Mouse (Mus musculus): Measurements from ENCODE around the gene Sart1.

The Sart1 gene

DNA sequence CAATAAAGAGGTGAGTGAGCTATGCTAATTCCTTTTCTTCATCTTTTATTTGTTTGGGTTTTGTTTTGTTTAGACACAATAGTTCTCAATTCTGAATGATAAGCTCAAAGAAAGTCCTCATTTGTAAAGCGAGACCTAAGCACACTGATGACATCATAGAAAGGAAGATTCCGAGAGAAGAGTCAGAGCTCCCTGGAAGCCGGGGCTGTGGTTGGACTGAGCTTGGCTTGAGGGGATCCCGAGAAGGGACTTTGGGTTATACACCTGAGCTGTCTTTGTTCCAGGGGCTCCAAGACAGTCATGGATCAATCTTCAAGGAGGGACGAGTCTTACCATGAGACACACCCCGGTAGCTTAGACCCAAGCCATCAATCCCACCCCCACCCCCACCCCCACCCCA is 53.1 kb downstream of the Sart1 start, which contains the start of gene Catsper1:
Catsper1 (plus strand) TSS at position 301 of the 400 bp plus-strand sequence.
- in situ Hi-C loops (cut with MboI; ENCODE audit: unreplicated experiment in 2 of 2) = loop anchor here in 1 of 2 experiments (5.0 kb wide), 1 partner anchor 72 kb away; no protein-coding TSS in a partner anchor

DNA sequence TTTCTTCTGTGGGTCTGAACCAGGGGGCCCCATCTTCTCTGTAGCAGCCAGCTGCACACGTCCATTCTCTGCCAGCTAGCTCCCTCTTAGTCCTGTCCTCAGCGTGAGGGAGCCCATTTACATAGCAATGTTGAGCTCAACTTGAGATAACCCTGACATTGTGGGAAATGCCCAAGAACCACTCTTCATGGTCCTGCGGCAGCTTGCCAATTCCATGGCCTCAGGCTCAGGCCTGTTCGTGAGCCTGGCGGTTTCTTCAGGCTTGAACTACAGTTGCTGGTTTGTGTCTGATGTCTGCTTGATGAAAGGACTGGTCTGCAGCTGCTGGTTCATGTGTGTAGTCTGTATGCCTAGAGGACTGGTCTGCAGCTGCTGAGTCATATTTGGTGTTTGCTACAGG is 53.8 kb downstream of the Sart1 start:
- in situ Hi-C loops (cut with MboI; ENCODE audit: unreplicated experiment in 2 of 2) = loop anchor here in 1 of 2 experiments (5.0 kb wide), 1 partner anchor 73 kb away; no protein-coding TSS in a partner anchor

DNA sequence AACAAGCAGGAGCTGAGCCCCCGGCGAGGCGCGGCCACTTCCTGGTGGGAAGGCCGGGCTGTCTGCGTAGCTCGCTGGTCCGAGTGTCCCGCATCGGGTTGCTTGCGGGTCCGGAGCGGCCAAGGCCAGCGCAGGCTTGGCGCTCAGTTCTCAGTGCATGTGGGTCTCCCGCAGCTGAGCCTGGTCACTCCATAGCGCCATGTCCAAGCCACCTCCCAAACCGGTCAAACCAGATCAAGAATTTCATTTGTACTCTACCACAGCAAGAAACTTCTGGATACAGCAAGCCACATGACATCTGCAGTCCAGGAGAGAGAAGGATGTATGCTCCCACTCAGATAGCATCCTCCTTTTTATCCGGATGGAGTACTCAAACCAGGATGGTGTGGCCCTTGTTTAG is 60.5 kb downstream of the Sart1 start:
- in situ Hi-C loops (cut with MboI; ENCODE audit: unreplicated experiment in 2 of 2) = no loop called here
